In genomic region chr7:133040688-133041345, GRCm38 (mm10) we compare ENCODE assay signal across 8 mouse cellular contexts.
DNase-seq lines count a peak whose midpoint lies in the region; ATAC-seq lines count a peak whose summit lies in the region.
"Had no signal": no experiment of that assay in that cellular context is flagged by ENCODE, and none has a peak within 500 bp of the region (broad histone marks: within the 10 kb centered on the region; RNA-seq: fewer than 3 reads in every experiment).

No protein-coding gene starts in this region.

- intact Hi-C loops in left cerebral cortex, postnatal 36 days (cut with DNase I), result no loop called here

- H3K4me3 ChIP-seq in heart, embryonic 16.5 days (ENCODE audit: low read length), result no peak overlapping the region
- H3K4me3 ChIP-seq in liver, embryonic 13.5 days (replicated peaks), result no peak overlapping the region
- H3K4me3 ChIP-seq in forebrain, embryonic 13.5 days, result no peak overlapping the region

- ATAC-seq in heart, embryonic 16.5 days (replicated peaks; ENCODE audit: extremely low read depth, insufficient read depth, low FRiP score), result peak; percentile 64; the same call in 1 of the 2 replicates
- no peak for ATAC-seq in liver, embryonic 13.5 days (ENCODE audit: low read depth)
- no peak for ATAC-seq in forebrain, embryonic 13.5 days

- H3K9me3 ChIP-seq in heart, embryonic 16.5 days (replicated peaks; ENCODE audit: control insufficient read depth, low read length), result no peaks in the 10 kb centered on the region
- no peaks in the 10 kb centered on the region for H3K9me3 ChIP-seq in liver, embryonic 13.5 days (replicated peaks)
- H3K9me3 ChIP-seq in forebrain, embryonic 13.5 days (replicated peaks), result no peaks in the 10 kb centered on the region

- no peak overlapping the region for H3K9ac ChIP-seq in heart, embryonic 16.5 days (ENCODE audit: low read length)
- H3K9ac ChIP-seq in liver, embryonic 13.5 days, result no peak overlapping the region
- H3K9ac ChIP-seq in forebrain, embryonic 13.5 days, result no peak overlapping the region

- 44% methylated on average over 3 of the region's 3 CpGs for WGBS in heart, embryonic 16.5 days
- WGBS in liver, embryonic 13.5 days (ENCODE audit: insufficient replicate concordance), result 69% methylated on average over 3 of the region's 3 CpGs
- WGBS in forebrain, embryonic 13.5 days, result 84% methylated on average over 3 of the region's 3 CpGs

- 0 out of 2 replicates have a peak, but pooled peaks cover 3% of the 10 kb centered on the region for H3K36me3 ChIP-seq in heart, embryonic 16.5 days (ENCODE audit: control insufficient read depth, insufficient read depth)
- H3K36me3 ChIP-seq in liver, embryonic 13.5 days, result no peaks in the 10 kb centered on the region
- peaks cover 10% of the 10 kb centered on the region; the same call in 1 of the 2 replicates for H3K36me3 ChIP-seq in forebrain, embryonic 13.5 days (ENCODE audit: poor library complexity, severe bottlenecking)

- peak overlapping the region; percentile 84 for H3K27ac ChIP-seq in heart, embryonic 16.5 days (ENCODE audit: low read length)
- H3K27ac ChIP-seq in liver, embryonic 13.5 days, result peak overlapping the region; percentile 9; the same call in 1 of the 2 replicates
- no peak overlapping the region for H3K27ac ChIP-seq in forebrain, embryonic 13.5 days

- H3K4me2 ChIP-seq in heart, embryonic 16.5 days (ENCODE audit: low read depth, low read length), result no peak overlapping the region
- no peak overlapping the region for H3K4me2 ChIP-seq in liver, embryonic 13.5 days
- H3K4me2 ChIP-seq in forebrain, embryonic 13.5 days, result no peak overlapping the region

- peak; percentile 55 for DNase-seq in urinary bladder, postnatal 14 days (ENCODE audit: low spot score)
- DNase-seq in urinary bladder, adult 2 months (ENCODE audit: low spot score), result no peak
- DNase-seq in liver, embryonic 13.5 days, result no peak
- no peak for DNase-seq in left cerebral cortex, postnatal 36 days (ENCODE audit: low spot score in 2 of 2)
- DNase-seq in gastrocnemius, postnatal 4 days (ENCODE audit: low spot score in 2 of 2), result no peak
- DNase-seq: gastrocnemius, postnatal 14 days had no signal

- no peaks in the 10 kb centered on the region for H3K27me3 ChIP-seq in heart, embryonic 16.5 days (ENCODE audit: control insufficient read depth, insufficient read depth, low read length)
- no peaks in the 10 kb centered on the region for H3K27me3 ChIP-seq in liver, embryonic 13.5 days
- H3K27me3 ChIP-seq in forebrain, embryonic 13.5 days, result no peaks in the 10 kb centered on the region

- peaks cover 62% of the 10 kb centered on the region for H3K4me1 ChIP-seq in heart, embryonic 16.5 days (ENCODE audit: control insufficient read depth, insufficient read depth, low read length)
- peaks cover 29% of the 10 kb centered on the region for H3K4me1 ChIP-seq in liver, embryonic 13.5 days (replicated peaks)
- peaks cover 27% of the 10 kb centered on the region for H3K4me1 ChIP-seq in forebrain, embryonic 13.5 days
